Mouse (Mus musculus) kidney, embryonic 14.5 days (tissue): Measurements from ENCODE around the gene Rab11a. TPM values are rescaled to one million over a fixed set of nuclear protein-coding genes. Genes with fewer than 3 reads are reported as not detected.

Source experiments
- ATAC-seq: fragments of 200-750 bp; cut with Nextera tagmentation; 2 replicates; pipeline ENCODE4 v1.8.0; 2017; ENCODE audit warnings: moderate number of reproducible peaks, mild to moderate bottlenecking, moderate TSS enrichment, moderate library complexity; ENCODE audit not compliant: low FRiP score, low TSS enrichment
- H3K27ac ChIP-seq: fragments of 300-500 bp; sonication (generic); 2 replicates; pipeline ENCODE4 v1.5.1; 2014; ENCODE audit warnings: low read depth, mild to moderate bottlenecking, low read length, moderate library complexity, mixed read lengths
- H3K27me3 ChIP-seq: fragments of 300-500 bp; sonication (generic); 2 replicates; pipeline ENCODE4 v1.6.1; 2014; ENCODE audit warnings: mild to moderate bottlenecking, low read length; ENCODE audit not compliant: control insufficient read depth, insufficient read depth
- H3K36me3 ChIP-seq: fragments of 300-500 bp; sonication (generic); 2 replicates; pipeline ENCODE4 v1.6.1; 2014; ENCODE audit warnings: low read length, mixed read lengths; ENCODE audit not compliant: control insufficient read depth, insufficient read depth
- H3K4me1 ChIP-seq: fragments of 300-500 bp; sonication (generic); 2 replicates; pipeline ENCODE4 v1.6.1; 2014; ENCODE audit warnings: low read length, mixed read lengths; ENCODE audit not compliant: control insufficient read depth, insufficient read depth
- H3K4me2 ChIP-seq: fragments of 300-500 bp; sonication (generic); replicated peaks from 2 replicates; pipeline ENCODE4 v1.6.1; 2014; ENCODE audit warnings: low read depth, mild to moderate bottlenecking, low read length
- H3K4me3 ChIP-seq: fragments of 300-500 bp; sonication (generic); 2 replicates; pipeline ENCODE4 v1.5.1; 2014; ENCODE audit warnings: mild to moderate bottlenecking, low read length
- H3K9ac ChIP-seq: fragments of 300-500 bp; sonication (generic); 2 replicates; pipeline ENCODE4 v1.6.1; 2014; ENCODE audit warnings: low read depth, mild to moderate bottlenecking, low read length, moderate library complexity
- H3K9me3 ChIP-seq: fragments of 300-500 bp; sonication (generic); 2 replicates; pipeline ENCODE4 v1.6.1; 2016; ENCODE audit warnings: low read length; ENCODE audit not compliant: control insufficient read depth
- WGBS: fragments of 180-500 bp; shearing (Covaris S2); extraction: QIAGEN DNeasy Blood & Tissue Kit; methylation state at CpG from one replicate; pipeline ENCODE4 v1.1.7; 2014; 5-methylcytosine and 5-hydroxymethylcytosine counted together
- polyA plus RNA-seq: library from polyadenylated mRNA; unstranded; fragments of >200 nt; fragmentation: Nextera tagmentation; extraction: Ambion mirVana; gene quantifications from 2 replicates; pipeline ENCODE4 v1.2.1, GENCODE M21; 2014

The Rab11a gene
- polyA plus RNA-seq, 1 experiment from 2014 or later: 498 TPM

DNA sequence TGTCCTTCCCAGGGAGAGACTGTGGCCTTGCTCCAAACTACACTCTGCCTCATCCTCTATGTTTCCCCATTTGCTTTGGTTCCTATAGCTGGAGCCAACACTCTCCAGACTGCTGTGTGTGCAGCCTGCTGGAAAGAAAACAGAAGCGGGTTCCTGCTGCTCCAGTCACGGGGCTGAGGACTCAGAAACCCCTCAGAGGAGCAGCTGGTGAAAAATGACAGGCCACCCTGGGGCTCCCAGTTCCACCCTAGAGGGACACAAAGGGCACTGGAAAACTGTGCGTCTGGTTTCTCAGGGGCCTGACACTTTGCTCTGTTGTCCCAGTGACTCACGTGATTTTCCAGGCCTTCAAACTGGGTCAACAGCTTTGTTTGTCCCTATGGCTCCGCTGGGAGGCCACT, 36.9 kb upstream of the Rab11a start:
- H3K9ac ChIP-seq: no peak overlapping the region
- H3K27ac ChIP-seq: no peak overlapping the region
- H3K4me1 ChIP-seq: no peaks in the 10 kb centered on the region
- H3K36me3 ChIP-seq: no peaks in the 10 kb centered on the region
- WGBS: 35% methylated on average over 5 of the region's 5 CpGs
- no peak overlapping the region for H3K4me2 ChIP-seq
- no peak for ATAC-seq
- H3K9me3 ChIP-seq: no peaks in the 10 kb centered on the region
- H3K4me3 ChIP-seq: no peak overlapping the region
- H3K27me3 ChIP-seq: no peaks in the 10 kb centered on the region

DNA sequence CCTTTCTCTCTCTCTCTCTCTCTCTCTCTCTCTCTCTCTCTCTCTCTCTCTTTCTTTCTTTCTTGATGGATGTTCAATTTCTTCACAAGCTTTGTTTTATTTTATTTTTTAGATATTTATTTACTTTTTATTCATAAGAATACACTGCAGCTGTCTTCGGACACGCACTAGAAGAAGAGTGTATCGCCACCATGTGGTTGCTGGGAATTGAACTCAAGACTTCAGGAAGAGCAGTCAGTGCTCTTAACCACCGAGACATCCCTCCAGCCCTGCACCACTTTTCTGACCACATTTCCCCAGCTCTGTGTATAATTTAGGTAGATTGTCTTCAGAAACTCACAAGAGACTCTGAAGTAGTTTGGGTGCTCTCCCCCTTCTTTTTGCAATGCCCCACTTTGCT, 36.4 kb upstream of the Rab11a start:
- Histone ChIP-seq H3K9ac (no peak overlapping the region), H3K4me1 (no peaks in the 10 kb centered on the region), H3K36me3 (no peaks in the 10 kb centered on the region), H3K4me2 (no peak overlapping the region), H3K4me3 (no peak overlapping the region), H3K27ac (no peak overlapping the region), H3K9me3 (no peaks in the 10 kb centered on the region), H3K27me3 (no peaks in the 10 kb centered on the region)
- ATAC-seq: no peak
- WGBS: 61% methylated on average over 4 of the region's 4 CpGs

DNA sequence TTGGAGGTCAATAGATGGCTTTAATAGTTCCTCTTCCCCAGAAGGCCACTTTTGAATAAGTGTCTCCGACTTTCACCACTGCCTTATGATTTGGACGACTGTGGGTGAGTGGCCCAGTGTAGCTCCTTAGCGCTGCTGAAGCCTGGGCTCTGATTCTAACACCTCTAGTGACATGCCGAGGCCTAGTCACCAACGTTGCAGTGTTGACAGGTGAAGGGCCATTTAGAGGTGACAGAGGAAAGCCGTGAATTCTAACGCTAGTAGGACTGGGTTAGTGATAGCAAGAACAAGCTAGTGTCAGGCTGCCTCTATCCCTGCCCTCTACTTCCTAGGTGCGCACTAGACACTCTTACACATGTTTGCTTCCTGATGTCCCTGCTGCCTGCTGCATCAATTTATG, 35.7 kb upstream of the Rab11a start:
- no peaks in the 10 kb centered on the region for H3K9me3 ChIP-seq
- no peaks in the 10 kb centered on the region for H3K36me3 ChIP-seq
- H3K27me3 ChIP-seq: no peaks in the 10 kb centered on the region
- ATAC-seq: no peak
- no peak overlapping the region for H3K4me3 ChIP-seq
- H3K4me1 ChIP-seq: no peaks in the 10 kb centered on the region
- no peak overlapping the region for H3K4me2 ChIP-seq
- WGBS: 52% methylated on average over 8 of the region's 8 CpGs
- H3K27ac ChIP-seq: no peak overlapping the region
- H3K9ac ChIP-seq: no peak overlapping the region

DNA sequence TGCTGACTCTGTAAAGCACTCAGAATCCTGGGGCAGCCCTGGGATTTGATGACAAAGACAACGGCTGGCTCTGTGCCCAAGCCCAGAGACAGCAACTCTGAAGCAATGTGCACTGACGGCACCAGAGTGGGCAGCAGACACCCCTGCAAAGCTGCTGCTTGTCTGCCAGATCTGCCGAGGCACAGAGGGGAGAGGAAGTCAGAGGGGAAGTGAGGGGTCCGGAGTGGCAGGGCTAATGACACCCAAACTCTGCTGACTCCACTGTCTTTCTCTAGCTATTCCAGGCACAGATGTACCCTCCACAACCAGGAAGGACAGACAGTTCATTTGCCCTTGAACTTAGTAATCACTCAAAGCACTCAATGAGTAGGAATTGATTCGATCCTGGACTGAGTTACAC, 33.7 kb upstream of the Rab11a start:
- H3K27me3 ChIP-seq: no peaks in the 10 kb centered on the region
- H3K4me1 ChIP-seq: no peaks in the 10 kb centered on the region
- no peak overlapping the region for H3K27ac ChIP-seq
- no peak for ATAC-seq
- H3K36me3 ChIP-seq: no peaks in the 10 kb centered on the region
- H3K4me2 ChIP-seq: no peak overlapping the region
- WGBS: 72% methylated on average over 5 of the region's 5 CpGs
- no peak overlapping the region for H3K9ac ChIP-seq
- no peak overlapping the region for H3K4me3 ChIP-seq
- no peaks in the 10 kb centered on the region for H3K9me3 ChIP-seq

DNA sequence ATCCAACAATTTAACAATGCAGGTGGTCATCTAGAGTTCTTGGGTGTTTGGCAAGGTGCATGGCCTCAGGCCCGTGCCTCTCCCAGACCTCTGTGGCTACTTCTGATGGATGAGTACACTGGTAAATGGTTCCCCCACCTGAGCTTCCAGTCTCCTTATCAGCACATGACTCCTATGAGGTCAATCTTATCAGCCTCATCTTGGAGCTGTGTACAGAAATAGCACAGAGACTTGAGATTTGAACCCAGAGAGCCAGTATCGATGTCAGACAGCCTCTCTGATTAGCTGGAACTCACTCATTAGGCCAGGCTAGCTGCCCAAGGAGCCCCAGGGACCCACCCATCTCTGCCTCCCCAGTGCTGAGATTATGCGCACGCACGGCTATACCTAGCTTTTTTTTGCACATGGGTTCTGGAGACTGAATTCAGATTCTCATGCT, 32.9 kb upstream of the Rab11a start:
- no peak for ATAC-seq
- 81% methylated on average over 5 of the region's 5 CpGs for WGBS
- no peaks in the 10 kb centered on the region for H3K27me3 ChIP-seq

DNA sequence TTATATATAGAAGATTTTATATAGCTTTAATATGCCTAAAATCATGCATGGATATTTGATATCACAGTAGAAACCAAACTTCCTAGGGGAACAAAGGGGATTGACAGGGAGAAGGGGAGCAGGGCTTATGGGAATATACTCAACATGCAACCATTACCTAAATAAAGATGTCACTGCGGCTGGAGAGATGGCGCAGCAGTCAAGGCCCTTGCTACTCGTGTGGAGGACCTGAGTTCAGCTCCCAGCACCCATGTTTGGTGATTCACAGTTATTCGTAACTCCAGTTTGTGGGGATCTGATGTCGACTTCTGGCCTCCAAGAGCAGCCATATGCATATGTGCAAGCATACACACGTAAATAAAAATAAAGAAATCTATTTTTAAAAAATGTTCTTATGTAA, 32.4 kb upstream of the Rab11a start:
- H3K4me2 ChIP-seq: no peak overlapping the region
- ATAC-seq: no peak
- no peaks in the 10 kb centered on the region for H3K27me3 ChIP-seq
- no peaks in the 10 kb centered on the region for H3K9me3 ChIP-seq
- no peak overlapping the region for H3K27ac ChIP-seq
- no peaks in the 10 kb centered on the region for H3K36me3 ChIP-seq
- WGBS: 91% methylated on average over 6 of the region's 6 CpGs
- H3K4me3 ChIP-seq: no peak overlapping the region
- H3K9ac ChIP-seq: no peak overlapping the region
- no peaks in the 10 kb centered on the region for H3K4me1 ChIP-seq

More for the DNA sequence above, 32.9 kb upstream of the Rab11a start:
- Histone ChIP-seq H3K27ac (no peak overlapping the region), H3K36me3 (no peaks in the 10 kb centered on the region), H3K9ac (no peak overlapping the region), H3K4me3 (no peak overlapping the region), H3K4me2 (no peak overlapping the region), H3K9me3 (no peaks in the 10 kb centered on the region), H3K4me1 (no peaks in the 10 kb centered on the region)

DNA sequence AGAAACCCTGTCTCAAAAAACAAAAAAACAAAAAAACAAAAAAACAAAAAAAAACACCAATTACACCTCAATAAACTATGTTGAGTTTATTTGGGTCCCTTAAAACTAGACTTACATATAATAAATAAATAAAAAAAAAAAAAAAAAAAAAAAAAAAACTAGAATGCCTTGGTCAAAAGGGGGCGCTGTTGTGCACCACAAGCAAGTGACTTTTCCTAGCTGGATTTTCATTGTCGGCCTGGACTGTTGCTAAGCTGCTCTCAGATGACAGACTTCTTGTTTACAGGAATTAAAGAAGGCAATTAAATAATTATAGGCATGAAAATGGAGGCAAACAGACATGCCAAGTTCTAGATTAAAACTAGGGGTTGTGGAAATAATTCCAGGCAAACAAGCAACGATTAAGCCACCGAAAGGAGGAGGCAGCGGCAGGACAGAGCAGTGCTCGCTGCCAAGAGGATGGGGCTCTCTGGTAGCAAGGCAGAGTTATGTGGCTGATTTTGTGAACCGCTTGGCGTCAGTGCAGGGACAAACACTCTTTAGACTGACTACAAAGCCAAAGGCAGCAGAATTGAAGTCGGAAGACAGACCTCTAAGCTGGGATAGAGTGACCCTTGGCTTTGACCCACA, 31.6 kb upstream of the Rab11a start:
- no peaks in the 10 kb centered on the region for H3K4me1 ChIP-seq
- no peak overlapping the region for H3K4me2 ChIP-seq
- no peak for ATAC-seq
- H3K36me3 ChIP-seq: no peaks in the 10 kb centered on the region
- H3K4me3 ChIP-seq: no peak overlapping the region
- no peaks in the 10 kb centered on the region for H3K9me3 ChIP-seq
- no peaks in the 10 kb centered on the region for H3K27me3 ChIP-seq
- H3K27ac ChIP-seq: no peak overlapping the region
- H3K9ac ChIP-seq: no peak overlapping the region
- WGBS: 61% methylated on average over 9 of the region's 9 CpGs

DNA sequence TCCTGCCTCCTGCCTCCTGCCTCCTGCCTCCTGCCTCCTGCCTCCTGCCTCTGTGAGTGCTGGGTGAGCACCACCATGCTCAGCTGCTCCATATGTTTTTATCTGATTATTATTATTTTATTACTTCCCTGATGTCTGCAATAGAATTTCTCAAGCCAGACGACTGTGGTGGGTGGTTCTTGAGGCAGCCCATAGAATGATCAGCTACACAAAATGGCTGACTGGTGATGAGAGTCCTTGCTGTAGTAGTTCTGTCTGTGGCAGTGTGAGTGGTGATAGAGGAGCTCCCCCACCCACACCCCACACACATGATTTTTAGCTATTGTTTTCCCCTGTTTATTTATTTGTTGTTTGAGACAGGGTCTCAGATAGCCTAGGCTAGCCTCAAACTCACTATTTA, 30.2 kb upstream of the Rab11a start:
- no peak for ATAC-seq
- H3K27me3 ChIP-seq: no peaks in the 10 kb centered on the region
- 56% methylated on average over 1 of the region's 1 CpGs for WGBS

DNA sequence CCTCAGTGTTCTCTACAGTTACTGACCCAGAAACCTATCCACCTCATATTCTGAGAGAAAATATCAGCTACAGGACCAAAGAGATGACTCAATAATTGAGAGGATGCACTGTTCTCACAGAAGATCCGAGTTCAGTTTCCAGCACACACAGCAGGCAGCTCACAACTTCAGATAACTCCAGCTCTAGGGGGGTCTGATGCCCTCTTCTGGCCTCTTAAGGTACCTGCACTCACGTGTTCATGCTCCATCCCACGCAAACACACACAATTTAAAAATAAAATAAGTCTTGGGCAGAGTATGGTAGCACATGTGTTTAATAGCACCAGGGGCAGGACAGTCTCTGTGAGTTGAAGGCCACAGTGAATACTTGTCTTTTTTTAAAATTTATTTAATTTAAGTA, 28.6 kb upstream of the Rab11a start:
- Histone ChIP-seq H3K9me3 (no peaks in the 10 kb centered on the region), H3K9ac (no peak overlapping the region), H3K4me3 (no peak overlapping the region), H3K36me3 (no peaks in the 10 kb centered on the region), H3K4me1 (no peaks in the 10 kb centered on the region), H3K4me2 (no peak overlapping the region), H3K27me3 (no peaks in the 10 kb centered on the region), H3K27ac (no peak overlapping the region)
- 92% methylated on average over 3 of the region's 3 CpGs for WGBS
- no peak for ATAC-seq

More for the DNA sequence above, 30.2 kb upstream of the Rab11a start:
- H3K4me1 ChIP-seq: no peaks in the 10 kb centered on the region
- H3K9me3 ChIP-seq: no peaks in the 10 kb centered on the region
- H3K9ac ChIP-seq: no peak overlapping the region
- H3K4me2 ChIP-seq: no peak overlapping the region
- no peak overlapping the region for H3K4me3 ChIP-seq
- no peak overlapping the region for H3K27ac ChIP-seq
- H3K36me3 ChIP-seq: no peaks in the 10 kb centered on the region
